In genomic region chr6:84677770-84678169, GRCm38 (mm10) we compare ENCODE assay signal across 26 mouse cellular contexts.
"Had no signal": no experiment of that assay in that cellular context is flagged by ENCODE, and none has a peak within 500 bp of the region (broad histone marks: within the 10 kb centered on the region; RNA-seq: fewer than 3 reads in every experiment).

No protein-coding gene starts in this region.

- H3K4me2 ChIP-seq: heart, embryonic 13.5 days; heart, embryonic 15.5 days; hindbrain, embryonic 12.5 days; hindbrain, embryonic 14.5 days; intestine, embryonic 15.5 days; limb, embryonic 12.5 days; liver, embryonic 11.5 days; liver, embryonic 13.5 days; liver, embryonic 15.5 days had no signal

- ATAC-seq: hindbrain, embryonic 16.5 days; inflammation-experienced regulatory T-cells, adult 6 months; intestine, embryonic 15.5 days; intestine, postnatal 0 days had no signal

- DNase-seq: gastrocnemius, adult 2 months; gastrocnemius, postnatal 10 days; gastrocnemius, postnatal 25 days; heart, postnatal 10 days; kidney, adult 18-20 months; kidney, adult 8-10 months; kidney, postnatal 10 days; kidney, postnatal 25 days; kidney, postnatal 4 days; liver; liver, embryonic 13.5 days had no signal

- H3K9me3 ChIP-seq: heart, embryonic 15.5 days; hindbrain, embryonic 12.5 days; intestine, embryonic 15.5 days; limb, embryonic 10.5 days; liver, embryonic 13.5 days; liver, embryonic 15.5 days had no signal

- H3K27me3 ChIP-seq: heart, embryonic 13.5 days; heart, embryonic 15.5 days; hindbrain, embryonic 12.5 days; intestine, embryonic 15.5 days; limb, embryonic 12.5 days; liver, embryonic 13.5 days; liver, embryonic 15.5 days had no signal

- H3K4me3 ChIP-seq: gastrocnemius, adult 2 months; heart, embryonic 13.5 days; heart, embryonic 15.5 days; hindbrain, embryonic 10.5 days; hindbrain, embryonic 12.5 days; intestine, embryonic 15.5 days; layer of hippocampus, adult 2 months; left cerebral cortex, adult 2 months; limb, embryonic 10.5 days; limb, embryonic 12.5 days; liver, embryonic 13.5 days; liver, embryonic 15.5 days had no signal

- H3K4me1 ChIP-seq: heart, embryonic 13.5 days; heart, embryonic 15.5 days; hindbrain, embryonic 10.5 days; hindbrain, embryonic 12.5 days; intestine, embryonic 15.5 days; liver, embryonic 13.5 days; liver, embryonic 15.5 days had no signal

- H3K27ac ChIP-seq: gastrocnemius, adult 2 months; heart, embryonic 13.5 days; heart, embryonic 15.5 days; hindbrain, embryonic 10.5 days; hindbrain, embryonic 12.5 days; hindbrain, embryonic 14.5 days; intestine, embryonic 15.5 days; layer of hippocampus, adult 2 months; left cerebral cortex, adult 2 months; limb, embryonic 10.5 days; limb, embryonic 12.5 days; liver, embryonic 13.5 days; liver, embryonic 15.5 days had no signal

- H3K9ac ChIP-seq: heart, embryonic 13.5 days; heart, embryonic 15.5 days; hindbrain, embryonic 12.5 days; hindbrain, embryonic 14.5 days; intestine, embryonic 15.5 days; limb, embryonic 12.5 days; liver, embryonic 13.5 days; liver, embryonic 15.5 days had no signal

- H3K36me3 ChIP-seq: heart, embryonic 13.5 days; heart, embryonic 15.5 days; hindbrain, embryonic 12.5 days; intestine, embryonic 15.5 days; limb, embryonic 10.5 days; limb, embryonic 12.5 days; liver, embryonic 13.5 days; liver, embryonic 15.5 days had no signal
